Mouse (Mus musculus) frontal cortex, adult 2 months (tissue): ENCODE measurements around the gene Sugct. TPM values are rescaled to one million over a fixed set of nuclear protein-coding genes. Genes with fewer than 3 reads are reported as not detected.
A peak's percentile ranks its signal among the peaks of the same experiment; 100 is the strongest.

Experiments
- DNase-seq, 2 experiments: peaks; one replicate each; pipeline ENCODE4 v3.0.0; 2022; ENCODE audit warnings: low spot score in 1 of 2; ENCODE audit errors: extremely low spot score in 1 of 2
- polyA plus RNA-seq: library from polyadenylated mRNA; depleted of rRNA; stranded (reverse); fragments of >200 nt; gene quantifications from 2 replicates; pipeline ENCODE4 v1.2.3, GENCODE M21; 2012

The Sugct gene
- polyA plus RNA-seq, 1 experiment = 5.8 TPM

DNA sequence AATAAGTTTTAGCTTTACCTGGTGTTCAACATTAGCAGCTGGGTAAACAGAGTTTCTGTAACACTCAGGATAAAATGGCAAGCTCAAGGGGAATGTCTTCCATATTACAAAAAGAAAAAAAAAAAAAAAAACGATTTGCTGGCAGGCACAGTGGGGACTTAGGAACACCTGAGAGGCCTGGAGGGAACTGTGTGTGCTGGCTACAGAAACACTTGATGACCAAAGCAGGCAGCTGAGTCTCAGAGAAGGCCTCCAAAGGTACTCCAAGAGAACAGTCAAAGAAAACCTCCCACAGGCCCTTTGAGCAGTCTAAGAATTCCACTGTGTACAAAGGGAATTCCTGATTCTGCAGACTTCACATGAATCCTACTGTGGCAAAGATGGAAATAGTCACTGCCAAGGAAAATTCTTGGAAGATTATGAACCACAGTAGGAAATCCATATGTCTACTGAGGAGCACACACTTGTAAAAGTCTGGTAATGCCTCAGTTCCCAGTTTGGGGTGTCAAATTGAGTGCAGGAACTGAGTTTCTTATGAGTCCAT is 397.8 kb downstream of the Sugct start:
- DNase-seq = no peak

- no peak for DNase-seq
Observed at GRCm38 (mm10) chr13:17296912-17297311, 398.4 kb downstream of the Sugct start.

- no peak for DNase-seq
Observed at GRCm38 (mm10) chr13:17296460-17296859, 398.9 kb downstream of the Sugct start.

GRCm38 (mm10) chr13:17291057-17291456 is 404.3 kb downstream of the Sugct start:
- no peak for DNase-seq

GRCm38 (mm10) chr13:17288377-17288776 is 407.0 kb downstream of the Sugct start:
- no peak for DNase-seq

DNA sequence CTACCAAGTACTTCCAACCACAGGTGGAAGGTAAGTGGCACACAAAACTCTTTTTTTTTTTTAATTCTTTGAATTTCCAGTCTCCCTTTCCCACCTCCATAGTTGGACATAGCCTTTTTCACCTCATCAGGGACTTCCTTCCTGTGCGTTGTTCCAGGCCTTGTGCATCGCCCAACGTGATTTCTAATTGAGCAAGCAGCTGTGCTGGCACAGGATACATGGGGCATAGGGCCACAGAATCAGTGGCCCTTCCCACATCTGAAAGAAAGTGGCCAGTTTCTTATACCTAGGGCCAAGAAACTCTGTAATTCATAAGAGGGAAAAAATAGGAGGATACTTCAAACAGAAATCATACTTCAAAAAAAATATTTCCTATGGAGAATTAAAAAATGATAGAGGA is 449.4 kb downstream of the Sugct start:
- DNase-seq = no peak

DNA sequence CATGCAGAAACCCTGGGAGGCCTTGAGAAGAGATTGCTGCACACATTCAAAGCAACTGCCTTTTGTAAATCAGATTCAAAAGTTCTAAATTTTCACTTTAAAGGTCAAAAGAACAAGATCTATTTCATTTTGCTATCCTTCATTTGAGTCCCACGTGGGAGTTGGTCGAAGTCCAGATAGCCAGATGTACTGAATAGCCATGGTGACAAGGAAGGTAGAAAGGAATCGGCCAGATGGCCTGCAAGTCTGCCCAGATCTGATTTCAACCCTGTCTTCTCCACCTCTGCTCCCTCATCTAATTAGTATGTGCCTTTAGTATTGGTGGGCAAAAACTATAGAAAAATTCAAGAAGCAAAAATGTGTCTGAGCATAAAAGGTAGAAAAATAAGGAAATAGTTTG is 478.8 kb downstream of the Sugct start:
- peak in 1 of 2 experiments; percentile 2 for DNase-seq

DNA sequence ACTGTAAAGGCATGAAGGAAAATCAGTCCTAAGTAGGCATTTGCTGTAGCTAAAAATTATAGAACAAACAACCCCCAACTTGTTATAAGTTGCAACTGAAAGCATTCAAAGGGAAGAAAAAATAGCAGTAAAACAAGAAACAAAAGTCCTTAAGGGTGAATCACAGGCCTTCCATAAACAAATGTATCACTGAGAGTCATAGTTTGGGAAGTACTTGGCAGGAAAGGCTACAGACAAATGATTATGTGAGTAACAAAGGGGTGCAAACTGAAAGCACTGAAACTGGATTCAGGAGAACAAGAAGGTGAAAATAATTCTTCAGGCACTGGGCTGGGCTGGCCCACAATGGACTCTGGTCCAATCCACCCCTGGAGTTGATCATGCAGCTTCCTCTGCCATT is 482.7 kb downstream of the Sugct start:
- no peak for DNase-seq

- peak in 1 of 2 experiments; percentile 13 for DNase-seq
Observed at GRCm38 (mm10) chr13:17190180-17190762, 505.1 kb downstream of the Sugct start.

DNA sequence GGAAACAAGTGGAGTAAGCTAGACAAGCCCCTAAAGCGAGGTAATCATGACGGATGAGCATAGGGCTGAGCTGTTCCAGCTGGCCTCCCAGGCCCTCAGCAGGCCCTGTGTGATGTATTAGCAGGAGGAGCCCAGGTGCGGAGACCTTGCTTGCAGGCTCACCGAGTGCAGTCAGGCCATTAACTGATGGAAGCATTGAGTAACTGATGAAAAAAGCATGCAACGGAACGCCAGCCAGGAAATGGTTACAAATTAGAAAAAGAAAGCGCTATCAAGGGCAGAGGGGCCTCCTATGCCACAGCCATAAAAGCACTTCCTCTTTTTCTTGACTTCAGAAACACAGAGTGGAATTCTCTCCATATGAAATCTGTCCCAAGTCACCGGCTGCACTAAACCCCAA is 510.1 kb downstream of the Sugct start:
- DNase-seq = no peak

- no peak for DNase-seq
Observed at GRCm38 (mm10) chr13:17165917-17166316, 529.4 kb downstream of the Sugct start.

DNA sequence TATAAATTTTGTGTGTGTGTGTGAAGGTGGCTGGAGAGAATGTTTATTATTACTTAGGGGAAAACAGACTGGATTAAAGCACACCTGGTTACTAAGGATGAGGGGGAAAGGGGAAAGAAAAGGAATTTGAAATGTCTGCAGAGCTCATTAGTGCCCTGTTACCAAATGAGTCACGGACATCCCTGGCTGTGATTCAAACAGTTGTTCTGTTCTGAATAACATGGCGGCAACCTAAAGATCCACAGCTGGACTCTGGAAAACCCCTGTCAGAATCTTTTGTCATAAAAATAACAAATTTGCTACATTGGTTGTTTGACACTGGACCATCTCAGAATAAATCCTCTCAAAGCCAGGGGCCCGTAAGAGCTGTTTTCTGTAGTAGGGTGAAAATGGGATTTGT is 530.6 kb downstream of the Sugct start:
- no peak for DNase-seq

DNA sequence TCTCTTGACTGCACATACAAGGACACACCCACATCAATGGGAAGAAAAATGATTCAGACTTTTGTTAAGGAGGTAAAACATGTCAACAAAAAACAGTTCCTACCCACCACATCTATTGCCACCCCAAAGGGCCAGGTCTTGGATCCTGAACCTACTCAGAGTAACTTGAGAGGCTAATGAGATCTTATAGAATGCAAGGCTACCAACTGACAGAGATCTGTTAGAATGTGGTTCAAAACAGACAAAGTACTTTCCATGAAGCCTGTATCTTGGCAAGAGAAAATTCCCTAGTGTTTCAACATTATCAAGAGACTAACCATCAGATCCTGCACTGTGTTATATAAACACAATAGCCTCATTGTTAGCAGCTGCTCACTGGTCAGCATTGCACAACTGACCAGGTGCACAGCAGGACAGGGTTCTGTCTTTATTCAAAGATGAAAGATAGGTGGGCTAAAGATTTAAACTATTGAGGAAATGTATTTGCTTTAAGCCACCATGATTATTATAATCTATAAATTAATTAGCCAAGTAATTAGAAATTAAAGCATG is 548.8 kb downstream of the Sugct start:
- no peak for DNase-seq

GRCm38 (mm10) chr13:17116073-17116472 is 579.3 kb downstream of the Sugct start:
- DNase-seq = no peak

GRCm38 (mm10) chr13:17102372-17102771 is 593.0 kb downstream of the Sugct start:
- no peak for DNase-seq

DNA sequence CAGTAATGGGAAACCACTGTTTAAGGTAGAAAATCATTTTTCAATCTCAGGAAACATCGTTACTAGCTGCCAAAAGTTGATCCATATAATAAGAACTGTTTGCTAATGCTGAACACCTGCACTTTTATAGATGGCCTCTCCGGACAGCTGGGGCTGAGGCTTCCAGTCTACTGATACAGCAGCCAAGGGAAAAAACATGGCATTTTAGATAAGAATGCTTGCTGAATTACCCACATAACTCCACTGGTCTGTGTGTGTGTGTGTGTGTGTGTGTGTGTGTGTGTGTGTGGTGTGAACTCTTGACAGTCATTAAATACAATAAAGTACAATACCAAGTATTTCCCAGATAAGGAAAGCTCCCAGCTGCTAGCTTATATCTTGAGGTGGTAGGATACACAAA is 608.8 kb downstream of the Sugct start:
- no peak for DNase-seq

DNA sequence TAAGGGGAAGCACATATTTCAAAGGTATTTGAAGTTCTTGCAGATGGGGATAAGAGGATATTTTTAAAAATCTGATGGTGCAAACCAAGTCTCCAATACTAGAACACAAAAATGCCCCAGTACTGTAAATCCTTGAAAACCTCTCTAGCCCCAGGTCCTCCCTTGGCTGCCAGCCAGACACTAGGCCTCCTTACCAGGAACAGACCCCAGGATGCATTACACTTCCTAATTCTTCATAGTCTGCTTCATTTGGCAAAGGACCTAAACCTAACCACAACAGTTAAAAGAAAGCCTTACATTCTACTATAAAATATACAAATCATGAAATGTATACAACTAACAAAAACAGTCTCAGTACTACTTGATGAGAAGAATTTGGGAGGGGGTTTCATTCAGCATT is 609.2 kb downstream of the Sugct start:
- DNase-seq = no peak

DNA sequence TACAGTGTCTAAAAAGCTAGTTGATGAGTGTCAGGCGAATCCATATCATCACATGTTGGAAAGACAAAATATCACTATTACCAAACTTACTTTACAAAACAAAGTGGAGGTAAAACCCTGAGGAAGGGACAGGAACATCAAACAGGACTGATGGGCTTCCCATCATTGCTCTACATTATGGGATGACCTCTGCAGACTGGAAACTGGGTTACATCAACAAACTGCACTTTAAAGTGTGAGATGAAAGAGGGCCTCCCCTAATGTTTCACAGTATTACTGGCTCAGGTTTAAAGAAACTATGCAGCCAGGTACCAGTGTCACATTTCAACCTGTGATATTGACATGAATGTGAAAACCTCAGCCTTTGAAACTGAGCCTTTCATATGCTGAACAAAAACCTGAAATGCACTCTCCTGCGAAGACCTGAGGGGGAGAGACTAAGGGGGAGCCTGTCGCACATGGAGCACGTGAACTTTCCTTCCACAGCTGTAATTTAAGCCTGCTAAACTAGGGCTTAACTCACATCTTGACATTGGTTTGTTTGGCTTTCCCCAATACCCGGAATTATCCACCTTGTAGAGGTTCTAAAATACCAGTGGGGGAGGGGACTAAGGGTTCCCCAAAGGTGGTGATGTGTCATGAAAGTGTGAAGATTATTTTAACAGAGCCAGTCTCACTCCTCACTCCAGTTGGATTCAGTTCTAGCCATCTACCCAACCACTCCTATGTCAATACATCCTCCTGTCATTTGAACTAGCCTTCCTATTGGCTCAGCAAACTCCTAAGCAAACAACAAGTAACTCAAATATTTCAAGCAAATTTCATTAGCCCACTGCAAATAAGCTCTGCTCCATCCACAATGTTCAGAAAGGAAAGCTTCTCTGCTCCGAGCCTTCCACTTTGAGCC is 610.2 kb downstream of the Sugct start:
- DNase-seq = no peak

DNA sequence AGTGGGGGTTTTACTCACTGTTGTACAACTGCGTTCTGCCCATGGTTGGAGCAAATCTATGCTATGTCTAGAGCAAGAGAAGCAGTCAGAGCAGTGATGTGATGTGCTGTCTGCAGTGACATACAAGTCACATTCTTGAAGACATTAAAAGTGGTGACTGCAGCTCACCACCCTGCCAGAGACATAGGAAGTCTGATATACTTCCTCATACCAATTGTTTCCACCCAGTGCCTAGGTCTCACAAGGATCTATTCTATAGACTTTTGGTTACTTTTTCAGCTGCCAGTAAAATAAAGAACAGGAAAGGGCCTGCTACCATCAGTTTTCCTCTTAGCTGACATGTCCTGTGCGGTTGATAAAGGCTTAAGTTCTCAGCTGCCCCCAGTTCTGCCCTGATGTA is 613.7 kb downstream of the Sugct start:
- no peak for DNase-seq

GRCm38 (mm10) chr13:17065552-17065951 is 629.8 kb downstream of the Sugct start:
- DNase-seq = no peak

DNA sequence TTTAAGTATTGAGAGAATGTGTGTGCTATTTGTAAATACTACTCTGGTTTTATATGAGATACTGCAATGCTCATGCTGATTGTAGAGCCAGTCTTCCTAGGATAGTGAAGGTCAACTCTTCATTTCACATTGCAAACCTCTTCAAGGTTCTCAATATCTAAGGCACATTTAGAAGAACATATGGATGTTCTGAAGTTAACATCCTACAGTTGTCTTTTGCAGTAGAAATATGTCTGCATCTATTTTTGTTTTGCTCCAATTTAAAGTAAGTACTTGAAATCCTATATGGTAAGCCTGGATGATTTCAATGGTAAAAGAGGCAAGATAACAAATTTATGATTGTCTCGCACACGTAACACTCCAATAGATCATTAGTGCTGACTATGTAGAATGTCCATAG is 638.7 kb downstream of the Sugct start:
- no peak for DNase-seq
